Mouse (Mus musculus): ENCODE measurements around the gene Dnaaf2. TPM values are rescaled to one million over a fixed set of nuclear protein-coding genes. Genes with fewer than 3 reads are reported as not detected.
A peak's percentile ranks its signal among the peaks of the same experiment; 100 is the strongest.

Gene Dnaaf2
- 7.4 and 7.5 TPM in 2 replicates for polyA plus RNA-seq (2015; fragmentation: Nextera tagmentation; extraction: Ambion mirVana)

- 0% methylated on average over 18 of the region's 18 CpGs for WGBS
- Histone ChIP-seq H3K4me2 (ENCODE audit: low read length) (peak within 1 kb of the TSS; percentile 71), H3K27me3 (ENCODE audit: insufficient read depth, low read length) (no peaks in the 10 kb centered on the region), H3K4me3 (replicated peaks; ENCODE audit: low read depth, low read length) (peak within 1 kb of the TSS; percentile 92), H3K9ac (ENCODE audit: low read depth, low read length) (peak within 1 kb of the TSS; percentile 83), H3K4me1 (replicated peaks; ENCODE audit: insufficient read depth, low read length) (peaks cover 8% of the 10 kb centered on the region), H3K9me3 (replicated peaks; ENCODE audit: low read length) (no peaks in the 10 kb centered on the region), H3K27ac (peak within 1 kb of the TSS; percentile 91), H3K36me3 (ENCODE audit: insufficient read depth, low read length) (peaks cover 10% of the 10 kb centered on the region; the same call in 1 of the 2 replicates)
- TF ChIP-seq CTCF (IDR thresholded peaks at IDR 0.05; ENCODE audit: low read depth), result no peak
- DNase-seq (ENCODE audit: low spot score) (peak; percentile 87), ATAC-seq (replicated peaks; ENCODE audit: low FRiP score, low read depth) (peak; percentile 62)
Observed at GRCm38 (mm10) chr12:69198164-69198535, at the start of gene Dnaaf2. TSS of gene Dnaaf2 (minus strand) at chr12:69198429.

DNA sequence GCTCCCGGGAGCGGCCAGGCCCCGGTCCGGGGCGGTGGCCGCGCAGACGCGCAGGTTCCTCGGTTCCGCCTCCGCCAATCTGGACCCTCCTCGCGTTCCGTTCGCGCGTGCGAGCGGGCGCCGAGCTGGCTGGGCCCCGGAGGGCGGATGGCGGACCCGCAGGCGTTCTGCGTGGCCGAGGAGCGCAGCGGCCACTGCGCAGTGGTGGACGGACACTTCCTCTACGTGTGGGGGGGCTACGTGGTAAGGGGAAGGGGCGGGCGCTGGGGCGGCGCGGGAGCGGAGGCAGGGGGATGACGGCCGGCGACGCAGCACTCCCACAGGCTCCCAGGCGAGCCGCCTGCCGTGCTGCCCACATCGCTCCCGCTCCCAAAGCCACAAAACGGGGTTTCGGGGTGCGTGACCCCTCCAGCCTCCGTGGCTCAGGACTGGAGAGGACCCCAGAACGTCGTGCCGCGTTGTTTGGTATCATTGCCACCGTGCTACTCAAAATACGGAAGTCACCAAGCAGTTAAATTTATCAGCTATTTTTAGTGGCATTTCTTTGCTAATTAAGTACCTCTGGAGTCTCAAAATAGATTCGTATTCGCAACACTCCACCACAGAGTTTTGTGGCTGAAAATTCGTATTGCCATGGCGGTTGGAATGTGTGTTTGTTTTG, 43.7 kb upstream of the Dnaaf2 start:
- H3K9ac ChIP-seq (ENCODE audit: low read depth, low read length), result peak overlapping the region; percentile 81
- H3K9me3 ChIP-seq (replicated peaks; ENCODE audit: low read length), result no peaks in the 10 kb centered on the region
- peak; percentile 91 for ATAC-seq (replicated peaks; ENCODE audit: low FRiP score, low read depth)
- peak overlapping the region; percentile 64 for H3K4me3 ChIP-seq (replicated peaks; ENCODE audit: low read depth, low read length)
- no peak for TF ChIP-seq CTCF (IDR thresholded peaks at IDR 0.05; ENCODE audit: low read depth)
- H3K4me1 ChIP-seq (replicated peaks; ENCODE audit: insufficient read depth, low read length), result no peaks in the 10 kb centered on the region
- no peaks in the 10 kb centered on the region for H3K36me3 ChIP-seq (ENCODE audit: insufficient read depth, low read length)
- whole genome bisulfite sequencing, result under 1% methylated on average over 61 of the region's 64 CpGs
- H3K4me2 ChIP-seq (ENCODE audit: low read length), result peak overlapping the region; percentile 82
- DNase-seq (ENCODE audit: low spot score), result peak; percentile 72
- peak overlapping the region; percentile 67 for H3K27ac ChIP-seq
- no peaks in the 10 kb centered on the region for H3K27me3 ChIP-seq (ENCODE audit: insufficient read depth, low read length)

GRCm38 (mm10) chr12:69241405-69241770, 43.2 kb upstream of the Dnaaf2 start:
- TF ChIP-seq CTCF (IDR thresholded peaks at IDR 0.05; ENCODE audit: low read depth), result no peak
- no peaks in the 10 kb centered on the region for H3K36me3 ChIP-seq (ENCODE audit: insufficient read depth, low read length)
- H3K27ac ChIP-seq, result peak overlapping the region; percentile 67
- no peaks in the 10 kb centered on the region for H3K27me3 ChIP-seq (ENCODE audit: insufficient read depth, low read length)
- DNase-seq (ENCODE audit: low spot score) (peak; percentile 4), ATAC-seq (replicated peaks; ENCODE audit: low FRiP score, low read depth) (no peak; the same call in 1 of the 2 replicates)
- peak overlapping the region; percentile 64 for H3K4me3 ChIP-seq (replicated peaks; ENCODE audit: low read depth, low read length)
- H3K4me2 ChIP-seq (ENCODE audit: low read length), result peak overlapping the region; percentile 82
- H3K4me1 ChIP-seq (replicated peaks; ENCODE audit: insufficient read depth, low read length), result no peaks in the 10 kb centered on the region
- peak overlapping the region; percentile 81 for H3K9ac ChIP-seq (ENCODE audit: low read depth, low read length)
- H3K9me3 ChIP-seq (replicated peaks; ENCODE audit: low read length), result no peaks in the 10 kb centered on the region
- WGBS, result 2% methylated on average over 3 of the region's 3 CpGs

DNA sequence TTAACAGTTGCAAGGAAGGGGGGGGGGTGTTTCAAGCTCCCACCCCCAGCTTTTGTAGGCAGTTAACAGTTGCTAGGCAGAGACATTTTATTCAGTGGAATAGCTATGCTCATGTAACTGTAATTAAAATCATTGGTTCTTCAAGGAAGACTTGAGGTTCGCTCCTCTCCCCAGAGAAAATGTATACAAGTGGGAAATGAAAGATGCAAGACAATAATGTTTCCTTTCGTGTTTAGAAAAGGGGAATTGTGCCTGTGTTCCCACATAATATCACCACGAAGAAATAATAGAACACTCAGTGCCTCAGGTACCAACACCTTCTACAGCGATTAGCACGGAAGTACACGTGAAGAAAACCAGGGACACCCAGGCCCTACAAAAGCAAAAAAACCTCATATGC, 42.6 kb upstream of the Dnaaf2 start, which contains the start of gene Klhdc1:
Gene Klhdc1, plus strand, starts transcription at position 301 of the 400 bp plus-strand sequence.
- H3K4me2 ChIP-seq (ENCODE audit: low read length), result peak within 1 kb of the TSS; percentile 82
- H3K9ac ChIP-seq (ENCODE audit: low read depth, low read length), result peak within 1 kb of the TSS; percentile 81
- no peaks in the 10 kb centered on the region for H3K27me3 ChIP-seq (ENCODE audit: insufficient read depth, low read length)
- no peaks in the 10 kb centered on the region for H3K36me3 ChIP-seq (ENCODE audit: insufficient read depth, low read length)
- TF ChIP-seq CTCF (IDR thresholded peaks at IDR 0.05; ENCODE audit: low read depth), result no peak
- DNase-seq (ENCODE audit: low spot score), result no peak
- no peak for ATAC-seq (replicated peaks; ENCODE audit: low FRiP score, low read depth)
- H3K4me3 ChIP-seq (replicated peaks; ENCODE audit: low read depth, low read length), result peak within 1 kb of the TSS; percentile 64
- peak within 1 kb of the TSS; percentile 67 for H3K27ac ChIP-seq
- no peaks in the 10 kb centered on the region for H3K9me3 ChIP-seq (replicated peaks; ENCODE audit: low read length)
- H3K4me1 ChIP-seq (replicated peaks; ENCODE audit: insufficient read depth, low read length), result no peaks in the 10 kb centered on the region
- WGBS, result 70% methylated on average over 6 of the region's 6 CpGs

GRCm38 (mm10) chr12:69238284-69238683, 40.1 kb upstream of the Dnaaf2 start:
- H3K9ac ChIP-seq (ENCODE audit: low read depth, low read length), result no peak overlapping the region
- no peaks in the 10 kb centered on the region for H3K9me3 ChIP-seq (replicated peaks; ENCODE audit: low read length)
- DNase-seq (ENCODE audit: low spot score), result peak; percentile 32
- no peaks in the 10 kb centered on the region for H3K4me1 ChIP-seq (replicated peaks; ENCODE audit: insufficient read depth, low read length)
- H3K4me3 ChIP-seq (replicated peaks; ENCODE audit: low read depth, low read length), result no peak overlapping the region
- H3K36me3 ChIP-seq (ENCODE audit: insufficient read depth, low read length), result no peaks in the 10 kb centered on the region
- H3K27ac ChIP-seq, result no peak overlapping the region
- no peak for ATAC-seq (replicated peaks; ENCODE audit: low FRiP score, low read depth)
- no peak overlapping the region for H3K4me2 ChIP-seq (ENCODE audit: low read length)
- H3K27me3 ChIP-seq (ENCODE audit: insufficient read depth, low read length), result no peaks in the 10 kb centered on the region
- peak; percentile 41; the same call in 1 of the 2 replicates for TF ChIP-seq CTCF (IDR thresholded peaks at IDR 0.05; ENCODE audit: low read depth)
- 37% methylated on average over 3 of the region's 3 CpGs for WGBS

DNA sequence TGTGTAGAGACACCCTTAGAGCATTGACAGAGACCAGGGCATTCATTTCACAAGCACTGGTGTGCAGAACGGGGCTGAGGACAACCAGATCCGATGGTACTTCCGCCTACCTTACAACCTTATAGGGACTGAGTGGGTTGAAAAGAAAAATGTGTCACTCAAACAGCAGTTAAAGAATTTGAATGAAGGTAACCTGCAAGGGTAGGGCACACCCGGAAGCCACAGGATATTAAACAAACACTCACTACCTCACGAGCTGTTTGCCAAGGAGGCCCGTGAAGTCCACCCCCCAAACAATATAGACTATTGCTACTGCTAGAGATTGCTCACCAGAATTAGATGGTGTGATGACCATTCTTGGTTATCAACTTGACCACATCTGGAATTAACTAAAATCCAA, 37.6 kb upstream of the Dnaaf2 start:
- 92% methylated on average over 6 of the region's 6 CpGs for WGBS
- no peak overlapping the region for H3K4me3 ChIP-seq (replicated peaks; ENCODE audit: low read depth, low read length)
- no peak overlapping the region for H3K9ac ChIP-seq (ENCODE audit: low read depth, low read length)
- H3K27ac ChIP-seq, result no peak overlapping the region
- ATAC-seq (replicated peaks; ENCODE audit: low FRiP score, low read depth) (no peak), DNase-seq (ENCODE audit: low spot score) (no peak)
- H3K4me2 ChIP-seq (ENCODE audit: low read length), result no peak overlapping the region
- H3K36me3 ChIP-seq (ENCODE audit: insufficient read depth, low read length), result no peaks in the 10 kb centered on the region
- no peaks in the 10 kb centered on the region for H3K9me3 ChIP-seq (replicated peaks; ENCODE audit: low read length)
- no peaks in the 10 kb centered on the region for H3K27me3 ChIP-seq (ENCODE audit: insufficient read depth, low read length)
- H3K4me1 ChIP-seq (replicated peaks; ENCODE audit: insufficient read depth, low read length), result no peaks in the 10 kb centered on the region
- TF ChIP-seq CTCF (IDR thresholded peaks at IDR 0.05; ENCODE audit: low read depth), result no peak
